Mouse (Mus musculus) embryonic facial prominence, embryonic 14.5 days (tissue): ENCODE data around the gene Rnf213. TPM values are rescaled to one million over a fixed set of nuclear protein-coding genes. Genes with fewer than 3 reads are reported as not detected.

Experiments used
- ATAC-seq: fragments of 200-750 bp; cut with Nextera tagmentation; 2 replicates; pipeline ENCODE4 v1.8.0; 2017; ENCODE audit warnings: low read depth, moderate number of reproducible peaks, moderate TSS enrichment
- DNase-seq: peaks from one replicate; pipeline ENCODE4 v3.0.0-alpha.2; 2015; ENCODE audit warnings: low spot score
- H3K27ac ChIP-seq: fragments of 300-500 bp; sonication (generic); replicated peaks from 2 replicates; pipeline ENCODE4 v1.5.1; 2014; ENCODE audit warnings: low read depth, mild to moderate bottlenecking, low read length, moderate library complexity
- H3K27me3 ChIP-seq: fragments of 300-500 bp; sonication (generic); replicated peaks from 2 replicates; pipeline ENCODE4 v1.6.1; 2014; ENCODE audit warnings: low read length; ENCODE audit not compliant: control insufficient read depth, insufficient read depth
- H3K36me3 ChIP-seq: fragments of 300-500 bp; sonication (generic); 2 replicates; pipeline ENCODE4 v1.6.1; 2014; ENCODE audit warnings: low read length, mixed read lengths; ENCODE audit not compliant: control insufficient read depth, insufficient read depth
- H3K4me1 ChIP-seq: fragments of 300-500 bp; sonication (generic); 2 replicates; pipeline ENCODE4 v1.6.1; 2014; ENCODE audit warnings: antibody characterized with exemption, low read length; ENCODE audit not compliant: control insufficient read depth, insufficient read depth
- H3K4me2 ChIP-seq: fragments of 300-500 bp; sonication (generic); 2 replicates; pipeline ENCODE4 v1.6.1; 2014; ENCODE audit warnings: low read depth, mild to moderate bottlenecking, low read length, moderate library complexity, mixed read lengths
- H3K4me3 ChIP-seq: fragments of 300-500 bp; sonication (generic); 2 replicates; pipeline ENCODE4 v1.5.1; 2014; ENCODE audit warnings: low read depth, mild to moderate bottlenecking, low read length
- H3K9ac ChIP-seq: fragments of 300-500 bp; sonication (generic); 2 replicates; pipeline ENCODE4 v1.6.1; 2014; ENCODE audit warnings: low read depth, mild to moderate bottlenecking, low read length, moderate library complexity, mixed read lengths
- H3K9me3 ChIP-seq: fragments of 300-500 bp; sonication (generic); 2 replicates; pipeline ENCODE4 v1.6.1; 2016; ENCODE audit warnings: low read length; ENCODE audit not compliant: control insufficient read depth
- WGBS: fragments of 180-500 bp; shearing (Covaris S2); extraction: QIAGEN DNeasy Blood & Tissue Kit; methylation state at CpG from one replicate; pipeline ENCODE4 v1.1.7; 2014; 5-methylcytosine and 5-hydroxymethylcytosine counted together
- polyA plus RNA-seq: library from polyadenylated mRNA; unstranded; fragments of >200 nt; fragmentation: Nextera tagmentation; extraction: Ambion mirVana; gene quantifications from 2 replicates; pipeline ENCODE4 v1.2.1, GENCODE M21; 2014

Gene Rnf213
- polyA plus RNA-seq, 1 experiment from 2014 or later = 5.3 TPM

GRCm38 (mm10) chr11:119509165-119509776 is 116.4 kb downstream of the Rnf213 start:
- Histone ChIP-seq H3K27me3 (no peaks in the 10 kb centered on the region), H3K9ac (no peak overlapping the region), H3K9me3 (no peaks in the 10 kb centered on the region), H3K27ac (no peak overlapping the region), H3K4me2 (no peak overlapping the region), H3K4me1 (no peaks in the 10 kb centered on the region), H3K36me3 (peaks cover 43% of the 10 kb centered on the region), H3K4me3 (no peak overlapping the region)
- DNase-seq (no peak), ATAC-seq (peak; percentile 9; the same call in 1 of the 2 replicates)
- WGBS = 73% methylated on average over 5 of the region's 5 CpGs

- H3K4me2 ChIP-seq = no peak overlapping the region
- no peak overlapping the region for H3K4me3 ChIP-seq
- WGBS = 33% methylated on average over 9 of the region's 9 CpGs
- ATAC-seq (no peak), DNase-seq (no peak)
- no peak overlapping the region for H3K27ac ChIP-seq
- no peaks in the 10 kb centered on the region for H3K27me3 ChIP-seq
- H3K4me1 ChIP-seq = peaks cover 10% of the 10 kb centered on the region; the same call in 1 of the 2 replicates
- peaks cover 6% of the 10 kb centered on the region; the same call in 1 of the 2 replicates for H3K36me3 ChIP-seq
- H3K9me3 ChIP-seq = no peaks in the 10 kb centered on the region
- no peak overlapping the region for H3K9ac ChIP-seq
These were observed 120.2 kb downstream of the Rnf213 start for GRCm38 (mm10) chr11:119513038-119513659.

GRCm38 (mm10) chr11:119514108-119514860 is 121.4 kb downstream of the Rnf213 start:
- Histone ChIP-seq H3K4me3 (no peak overlapping the region), H3K27ac (no peak overlapping the region), H3K36me3 (no peaks in the 10 kb centered on the region), H3K9me3 (no peaks in the 10 kb centered on the region), H3K4me2 (peak overlapping the region; percentile 44), H3K4me1 (peaks cover 10% of the 10 kb centered on the region; the same call in 1 of the 2 replicates), H3K27me3 (no peaks in the 10 kb centered on the region), H3K9ac (no peak overlapping the region)
- DNase-seq (no peak), ATAC-seq (no peak)
- 45% methylated on average over 16 of the region's 16 CpGs for WGBS

GRCm38 (mm10) chr11:119514967-119515636 is 122.2 kb downstream of the Rnf213 start:
- 3% methylated on average over 21 of the region's 21 CpGs for whole genome bisulfite sequencing
- ATAC-seq = peak; percentile 58
- Histone ChIP-seq H3K4me1 (peaks cover 10% of the 10 kb centered on the region; the same call in 1 of the 2 replicates), H3K27ac (no peak overlapping the region), H3K4me3 (peak overlapping the region; percentile 10; the same call in 1 of the 2 replicates), H3K4me2 (peak overlapping the region; percentile 44), H3K27me3 (no peaks in the 10 kb centered on the region), H3K9me3 (no peaks in the 10 kb centered on the region), H3K36me3 (no peaks in the 10 kb centered on the region), H3K9ac (0 out of 2 replicates have a peak overlapping the region, but pooled peaks have one; percentile 25)
- DNase-seq = peak; percentile 82

- DNase-seq (no peak), ATAC-seq (no peak)
- Histone ChIP-seq H3K9me3 (no peaks in the 10 kb centered on the region), H3K36me3 (no peaks in the 10 kb centered on the region), H3K4me2 (no peak overlapping the region), H3K9ac (no peak overlapping the region), H3K27ac (no peak overlapping the region), H3K4me3 (no peak overlapping the region), H3K4me1 (peaks cover 10% of the 10 kb centered on the region; the same call in 1 of the 2 replicates), H3K27me3 (no peaks in the 10 kb centered on the region)
- WGBS = 76% methylated on average over 16 of the region's 16 CpGs
These were observed 123.2 kb downstream of the Rnf213 start for GRCm38 (mm10) chr11:119515823-119516676.

- no peak overlapping the region for H3K4me3 ChIP-seq
- H3K9me3 ChIP-seq = no peaks in the 10 kb centered on the region
- WGBS = 68% methylated on average over 12 of the region's 12 CpGs
- H3K4me2 ChIP-seq = no peak overlapping the region
- no peak overlapping the region for H3K9ac ChIP-seq
- H3K27me3 ChIP-seq = no peaks in the 10 kb centered on the region
- ATAC-seq (0 out of 2 replicates have a peak, but pooled peaks have one; percentile 34), DNase-seq (peak; percentile 9)
- H3K27ac ChIP-seq = no peak overlapping the region
- H3K36me3 ChIP-seq = no peaks in the 10 kb centered on the region
- H3K4me1 ChIP-seq = peaks cover 10% of the 10 kb centered on the region; the same call in 1 of the 2 replicates
These were observed 123.9 kb downstream of the Rnf213 start for GRCm38 (mm10) chr11:119516677-119517361.

- 100% methylated on average over 1 of the region's 1 CpGs for WGBS
- no peak for DNase-seq
- no peak overlapping the region for H3K4me3 ChIP-seq
- H3K27me3 ChIP-seq = no peaks in the 10 kb centered on the region
- no peak overlapping the region for H3K27ac ChIP-seq
- no peak for ATAC-seq
- peaks cover 10% of the 10 kb centered on the region; the same call in 1 of the 2 replicates for H3K4me1 ChIP-seq
- H3K9ac ChIP-seq = no peak overlapping the region
- no peak overlapping the region for H3K4me2 ChIP-seq
- no peaks in the 10 kb centered on the region for H3K9me3 ChIP-seq
- no peaks in the 10 kb centered on the region for H3K36me3 ChIP-seq
These were observed 126.5 kb downstream of the Rnf213 start for GRCm38 (mm10) chr11:119519387-119519786.
